Mouse (Mus musculus) left cerebral cortex, postnatal 10 days (tissue): Measurements from ENCODE around the gene March8. TPM values are rescaled to one million over a fixed set of nuclear protein-coding genes. Genes with fewer than 3 reads are reported as not detected.

ENCODE experiments used
- DNase-seq, 2 experiments: peaks; one replicate each; pipeline ENCODE4 v3.0.0; 2021 to 2022; ENCODE audit warnings: low spot score in 2 of 2, mixed read lengths in 1 of 2; ENCODE audit errors: extremely low spot score in 1 of 2
- intact Hi-C: fragments of 180-260 bp; cut with DNase I; formaldehyde crosslinking; loops from one replicate; pipeline ENCODE4 v1.15.1; 2025
- total RNA-seq, 2 experiments: library from RNA; stranded (reverse); gene quantifications; 2 replicates each; pipeline ENCODE4 v1.2.3; 2021

March8 gene
- total RNA-seq, 2 experiments from 2014 or later, result 60.2 to 62.8 TPM

DNA sequence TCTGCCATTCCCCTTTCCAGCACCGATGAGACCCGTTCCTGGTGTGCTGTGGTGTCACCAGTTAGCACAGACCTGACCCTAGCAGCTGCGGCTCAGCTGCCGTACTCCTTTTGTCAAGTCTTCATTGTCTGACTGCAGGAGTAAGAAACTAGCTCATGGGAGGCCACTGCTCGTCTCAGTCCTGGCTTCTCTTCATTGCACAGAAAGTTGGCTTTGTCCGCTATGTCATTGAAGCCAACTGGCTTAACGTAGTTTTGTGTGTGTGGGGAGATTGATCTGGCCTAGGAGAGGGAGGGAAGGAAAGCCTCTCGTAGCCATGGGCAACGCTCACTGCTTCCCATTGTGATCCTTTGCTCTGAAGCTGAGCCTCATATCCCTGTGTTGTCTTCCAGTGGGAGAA, 67.4 kb downstream of the March8 start:
- intact Hi-C loops, result no loop called here
- DNase-seq, result no peak

DNA sequence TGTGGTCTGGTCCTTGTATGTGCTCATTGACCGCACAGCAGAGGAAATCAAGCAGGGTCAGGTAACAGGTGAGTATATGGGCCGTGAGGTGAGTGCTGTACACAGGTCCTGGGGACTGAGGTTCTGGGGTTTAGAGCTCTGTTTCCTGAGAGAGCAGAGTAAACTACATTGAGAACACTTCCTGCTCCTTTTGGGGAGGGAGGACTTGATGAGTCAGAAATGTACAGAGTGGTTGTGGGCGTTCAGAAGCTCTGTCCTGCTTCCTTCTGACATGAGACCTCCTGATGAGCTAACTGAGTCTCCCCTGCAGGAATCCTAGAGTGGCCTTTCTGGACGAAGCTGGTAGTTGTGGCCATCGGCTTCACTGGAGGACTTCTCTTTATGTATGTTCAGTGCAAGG, 67.9 kb downstream of the March8 start:
- intact Hi-C loops, result no loop called here
- no peak for DNase-seq

DNA sequence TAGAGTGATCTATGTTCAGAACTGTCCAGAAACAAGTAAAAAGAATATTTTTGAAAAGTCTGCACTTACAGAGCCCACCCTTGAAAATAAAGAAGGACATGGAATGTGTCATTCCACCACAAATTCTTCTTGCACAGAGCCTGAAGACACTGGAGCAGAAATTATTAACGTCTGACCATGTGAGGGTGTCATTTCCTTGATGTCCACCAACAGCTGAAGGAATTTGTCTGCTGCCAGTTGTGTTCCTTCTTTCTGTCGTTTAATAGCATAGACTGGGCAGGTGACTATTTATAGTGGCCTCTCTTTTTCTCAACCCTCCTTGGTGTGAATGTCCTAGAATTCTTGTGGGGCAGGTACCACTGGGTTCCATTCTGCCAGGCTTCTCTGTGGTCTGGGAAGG, 68.3 kb downstream of the March8 start:
- intact Hi-C loops, result no loop called here

DNA sequence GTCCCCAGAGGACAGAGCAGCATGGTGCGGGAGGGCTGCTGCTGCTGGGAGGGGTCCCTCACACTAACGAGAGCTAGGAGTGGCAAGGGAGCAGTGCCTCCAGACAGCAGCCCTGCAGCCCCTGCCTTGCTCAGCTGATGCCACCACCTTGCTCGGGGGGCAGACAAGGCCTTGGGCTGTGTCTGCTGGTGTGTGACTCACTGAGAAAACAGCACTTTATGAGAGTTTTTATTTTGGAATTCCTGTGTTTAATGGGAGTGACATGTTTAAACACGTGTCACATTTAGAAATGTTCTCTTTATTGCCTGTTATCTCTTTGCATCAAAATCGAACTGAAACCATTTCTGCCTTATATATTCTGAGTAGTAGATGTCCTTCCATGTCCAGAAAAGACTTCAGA, 68.9 kb downstream of the March8 start:
- intact Hi-C loops, result no loop called here
- DNase-seq, result no peak

More for the DNA sequence above, 68.3 kb downstream of the March8 start:
- DNase-seq, result no peak

DNA sequence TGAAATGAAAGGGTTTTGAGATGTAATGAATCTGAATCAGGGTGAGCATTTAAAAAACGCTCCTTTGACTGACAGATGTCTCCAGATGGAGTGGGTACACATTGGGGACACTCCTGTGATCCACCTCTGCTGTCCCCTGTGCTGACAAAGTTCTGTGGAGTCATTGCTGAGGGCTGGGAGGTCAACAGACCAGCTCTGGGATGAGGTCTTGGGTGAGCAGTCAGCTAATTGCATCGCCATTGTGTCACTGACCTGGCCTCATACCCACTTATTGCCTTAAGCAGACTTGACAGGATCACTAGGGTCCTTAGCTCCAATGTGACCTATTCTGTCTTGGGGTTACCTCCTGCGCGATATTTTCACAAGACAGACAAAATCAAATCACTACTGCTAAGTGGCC, 69.4 kb downstream of the March8 start:
- intact Hi-C loops, result no loop called here
- no peak for DNase-seq

DNA sequence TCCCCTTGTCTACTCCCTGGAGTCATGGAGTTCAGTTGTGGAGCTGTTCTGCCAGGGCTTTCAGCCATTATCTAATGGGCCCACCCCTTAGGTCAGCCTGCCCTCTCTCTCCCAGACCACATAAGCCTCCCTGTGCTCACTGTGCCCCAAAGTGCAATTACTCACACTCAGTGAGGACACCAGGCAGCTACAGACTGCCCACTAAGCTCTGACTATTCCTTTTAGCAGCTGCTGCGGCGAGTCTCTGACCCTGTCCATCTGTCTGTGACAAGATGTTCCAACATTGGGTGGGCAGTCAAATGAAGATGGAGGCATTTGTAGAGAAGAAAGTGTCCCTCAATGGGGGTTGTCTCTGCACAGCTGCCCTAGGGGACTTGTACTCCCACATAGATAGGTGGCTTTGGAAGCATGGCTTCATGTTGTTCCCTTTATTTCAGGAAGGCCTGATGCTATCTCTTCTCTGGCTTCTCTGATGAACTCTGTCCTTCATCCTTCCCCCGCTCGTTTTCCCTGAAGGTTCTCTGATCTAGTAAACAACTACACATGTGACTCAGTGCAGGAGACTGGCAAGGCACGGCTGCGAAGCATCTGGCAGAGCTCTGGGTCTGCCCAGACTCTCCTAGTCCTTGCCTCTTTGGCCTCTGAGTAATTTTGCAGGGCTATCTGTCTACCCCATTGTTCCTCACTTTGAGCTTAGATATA, 70.3 kb downstream of the March8 start:
- no peak for DNase-seq
- intact Hi-C loops, result no loop called here

DNA sequence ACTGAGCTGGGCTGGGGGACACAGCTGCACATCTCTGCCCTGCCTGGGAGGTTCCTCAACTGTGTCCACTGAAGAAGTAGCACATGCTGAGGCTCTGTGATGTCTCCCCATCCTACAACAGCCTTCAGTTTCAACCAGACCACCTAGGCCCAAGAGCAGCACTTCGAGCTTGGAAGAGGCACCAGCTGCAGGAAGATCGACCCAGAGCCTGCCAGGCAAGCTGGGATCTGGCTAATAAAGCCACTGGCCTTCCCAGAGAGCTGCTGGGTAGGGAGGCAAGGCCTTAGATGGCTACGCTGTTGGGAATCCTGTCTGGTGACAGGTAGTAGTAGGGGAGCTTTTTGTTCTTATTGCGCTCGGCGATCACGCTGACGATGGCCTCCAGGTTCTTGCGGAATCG, 72.6 kb downstream of the March8 start:
- no peak for DNase-seq
- intact Hi-C loops, result no loop called here

DNA sequence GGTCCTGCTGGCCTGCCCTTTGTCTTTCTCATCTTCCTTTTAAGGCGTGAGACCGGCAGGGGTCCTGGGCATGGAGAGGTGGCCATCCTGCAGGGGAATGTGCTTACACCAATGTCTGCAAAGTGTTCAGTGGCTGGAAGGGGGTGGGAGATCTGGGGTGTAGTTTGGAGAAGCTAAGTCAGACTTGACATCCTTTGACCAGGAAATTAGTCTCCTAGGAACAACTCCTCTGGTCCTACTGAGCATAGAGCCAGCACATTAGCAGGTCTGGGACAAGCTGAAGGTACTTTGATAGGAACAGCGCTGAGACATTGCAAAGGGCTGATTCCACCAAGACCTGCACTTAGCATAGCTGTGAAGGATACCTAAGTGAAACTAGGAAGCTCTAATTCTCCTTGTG, 73.9 kb downstream of the March8 start:
- intact Hi-C loops, result no loop called here
- DNase-seq, result no peak

DNA sequence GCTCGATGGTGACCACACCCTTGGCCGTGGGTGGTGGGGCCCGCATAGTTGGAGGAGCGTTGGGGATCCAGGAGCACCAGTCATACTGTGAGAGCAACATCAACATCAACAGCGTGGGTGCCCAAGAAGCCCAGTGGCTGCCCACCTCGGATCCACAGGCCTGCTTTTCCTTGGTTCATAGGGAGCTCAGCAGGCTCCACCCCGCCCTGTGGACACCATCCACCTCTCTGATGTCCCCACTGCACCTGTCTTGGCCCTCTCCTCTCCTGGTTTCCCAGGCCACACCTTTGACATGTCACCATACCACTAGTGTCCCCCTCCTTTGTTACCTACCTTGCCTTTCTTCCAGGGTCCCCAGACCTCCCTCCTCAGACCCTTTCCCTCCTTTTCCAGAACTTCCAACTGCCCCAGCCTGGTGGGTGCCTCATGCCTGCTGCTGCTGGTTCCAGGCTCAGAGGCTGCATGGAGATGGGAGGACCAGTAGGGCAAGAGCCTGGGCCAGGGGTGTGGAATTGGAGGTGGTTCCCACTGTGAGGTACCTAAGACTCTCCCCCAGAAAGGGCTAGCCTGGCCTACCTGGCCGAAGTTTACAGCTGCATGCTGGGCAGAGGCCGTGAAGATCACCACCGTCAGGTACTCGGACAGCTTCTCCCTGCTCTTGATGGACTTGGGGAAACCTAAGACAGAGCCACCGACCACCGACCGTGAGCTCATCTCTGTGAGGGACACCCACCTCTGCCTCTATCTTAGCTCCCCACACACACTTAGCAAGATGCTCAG, 74.9 kb downstream of the March8 start:
- intact Hi-C loops, result no loop called here

DNA sequence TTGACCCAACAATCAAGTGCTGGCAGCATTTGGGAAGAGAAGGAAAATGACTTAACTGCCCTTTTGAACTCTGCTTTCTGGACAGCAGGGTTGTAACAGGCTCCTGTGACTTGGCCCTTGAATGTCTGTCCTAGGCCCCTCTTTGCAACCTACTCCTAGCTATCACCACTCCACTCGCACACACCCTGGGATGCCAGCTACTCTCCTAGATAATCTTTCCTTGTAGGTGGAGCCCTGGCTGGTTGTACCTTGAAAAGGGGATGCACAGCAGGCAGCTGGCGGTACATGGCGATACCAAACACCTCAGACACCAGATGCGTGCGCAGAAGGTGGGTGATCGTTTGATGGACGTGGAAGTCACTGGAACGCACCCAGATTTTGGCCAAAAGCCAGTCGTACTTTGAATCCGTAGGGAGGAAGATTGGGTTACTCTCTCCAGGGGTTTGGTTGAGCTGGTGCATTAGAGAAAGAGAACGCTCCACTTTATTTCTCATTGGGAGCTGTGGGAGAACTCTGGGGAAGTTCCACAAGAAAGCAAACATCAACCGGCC, 77.4 kb downstream of the March8 start:
- DNase-seq, result no peak
- intact Hi-C loops, result no loop called here

More for the DNA sequence above, 74.9 kb downstream of the March8 start:
- no peak for DNase-seq

DNA sequence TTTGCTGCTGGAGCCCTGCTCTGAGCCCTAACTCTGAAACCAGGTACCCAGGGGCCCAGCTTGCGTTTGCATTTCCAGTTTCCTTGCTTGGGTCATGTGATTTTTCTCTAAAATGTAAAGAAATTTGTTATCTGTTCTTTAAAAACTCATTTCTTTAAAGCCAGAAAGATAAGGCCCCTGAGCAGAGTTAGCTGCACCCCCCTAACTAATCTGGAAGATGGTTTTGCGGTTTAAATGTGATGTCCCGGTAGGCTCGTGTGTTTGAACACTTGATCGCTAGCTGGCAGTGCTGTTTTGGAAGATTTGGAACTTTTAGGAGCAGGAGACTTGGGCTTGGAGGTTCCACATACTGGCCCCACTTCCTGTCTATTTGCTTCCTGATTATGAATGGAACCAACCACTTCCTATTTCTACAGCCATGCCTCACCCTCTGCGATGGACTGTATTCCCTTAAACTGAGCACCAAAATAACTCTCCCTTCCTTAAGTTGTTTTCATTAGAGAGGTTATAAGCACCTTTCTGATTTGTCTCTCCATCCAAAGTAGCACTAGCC, 78.3 kb downstream of the March8 start:
- no peak for DNase-seq
- intact Hi-C loops, result no loop called here

DNA sequence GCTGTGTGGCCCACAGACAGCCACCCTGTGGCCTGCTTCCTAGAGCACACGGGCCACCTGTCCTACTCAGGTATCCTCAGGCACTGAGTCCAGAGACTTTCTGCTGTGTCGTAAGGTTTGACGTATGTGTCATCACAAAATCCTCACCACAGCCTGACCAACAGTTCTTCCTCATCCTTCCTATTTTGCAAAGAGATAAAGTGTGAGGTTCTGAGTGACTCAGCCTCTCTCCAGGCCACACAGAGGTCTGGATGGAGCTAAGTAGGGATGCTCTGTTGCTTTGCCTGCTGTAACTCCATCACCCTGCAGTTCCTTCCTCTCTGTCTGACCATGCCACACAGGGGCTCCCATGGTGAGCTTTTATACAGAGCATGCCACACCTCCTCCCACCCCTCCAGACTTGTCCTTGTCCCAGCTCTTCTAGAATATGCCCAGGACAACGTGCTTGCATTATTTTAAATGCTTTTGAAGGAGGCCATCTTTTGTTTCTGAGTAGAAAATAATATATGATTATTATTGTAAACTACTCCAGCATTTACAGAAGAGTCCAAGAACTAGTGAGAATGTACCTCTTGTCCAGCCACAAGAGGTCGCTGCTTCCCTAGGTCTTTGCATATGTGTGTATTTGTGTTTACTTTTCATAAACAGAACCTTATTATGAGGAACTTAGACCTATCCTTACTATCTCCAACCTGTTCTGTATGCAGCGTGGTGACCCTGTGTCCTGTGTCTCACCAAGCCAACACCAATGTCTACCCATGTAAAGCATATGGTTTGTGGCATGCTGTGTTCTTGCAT, 79.9 kb downstream of the March8 start:
- DNase-seq, result no peak
- intact Hi-C loops, result no loop called here

DNA sequence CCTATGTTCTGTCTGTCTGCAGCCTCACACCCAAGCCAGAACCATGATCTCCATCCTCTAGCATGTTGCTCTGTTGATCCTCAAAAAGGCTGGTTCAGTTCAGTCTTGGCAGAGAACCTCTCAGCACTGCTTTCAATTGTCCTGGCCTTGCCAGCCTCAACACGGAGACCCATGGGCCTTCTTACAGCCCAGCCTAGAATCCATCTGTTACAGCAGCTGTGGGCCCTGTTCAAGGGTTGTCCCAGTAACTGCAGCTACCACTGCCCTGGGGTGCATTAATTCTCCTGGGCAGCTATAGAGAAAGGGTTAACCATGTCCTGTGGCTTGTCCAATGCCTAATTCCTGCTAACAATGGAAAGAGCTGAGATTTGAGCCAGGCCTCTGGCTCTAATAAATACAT, 80.7 kb downstream of the March8 start:
- no peak for DNase-seq
- intact Hi-C loops, result no loop called here

DNA sequence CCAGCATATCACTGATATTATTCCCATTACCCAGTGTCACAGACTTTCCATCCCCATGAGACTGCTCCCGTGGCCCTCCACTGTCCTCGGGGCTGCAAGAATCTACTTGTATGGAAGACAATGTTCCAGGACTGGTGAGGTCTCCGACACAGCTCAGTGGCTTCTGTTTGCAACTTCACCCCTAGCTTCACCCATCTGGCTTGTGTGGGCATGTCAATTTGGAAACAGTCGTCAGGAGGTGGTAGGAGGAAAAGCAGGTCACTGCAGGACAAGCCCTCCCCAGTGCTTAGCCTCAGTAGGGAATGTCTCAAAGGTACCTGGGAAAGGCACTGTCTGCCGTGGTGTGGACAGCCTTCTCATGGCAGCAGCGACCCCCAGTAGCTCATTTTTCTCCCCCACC, 81.9 kb downstream of the March8 start:
- DNase-seq, result no peak
- intact Hi-C loops, result loop anchor here (5.0 kb wide), 2 partner anchors 82 to 152 kb away; partner anchors contain the start of gene March8

DNA sequence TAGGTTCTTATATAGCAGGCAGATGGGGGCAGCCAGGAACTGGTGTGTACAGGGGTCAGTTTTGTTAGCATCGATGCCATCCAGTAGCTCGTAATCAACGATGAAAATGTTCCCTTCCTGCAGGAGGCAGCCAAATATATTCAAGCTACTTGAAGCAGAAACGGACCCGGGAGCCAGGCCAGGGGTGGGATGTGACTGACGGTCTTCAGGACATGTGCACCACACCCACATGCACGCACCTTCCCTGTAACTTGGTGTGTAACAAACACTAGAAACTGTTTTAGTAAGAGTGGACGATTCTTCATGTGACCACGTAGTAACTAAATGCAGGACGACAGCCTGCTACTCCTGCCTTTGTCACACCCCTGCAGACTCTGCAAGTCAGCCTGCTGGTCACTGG, 82.4 kb downstream of the March8 start:
- intact Hi-C loops, result loop anchor here (5.0 kb wide), 2 partner anchors 83 to 153 kb away; partner anchors contain the start of gene March8
- no peak for DNase-seq

DNA sequence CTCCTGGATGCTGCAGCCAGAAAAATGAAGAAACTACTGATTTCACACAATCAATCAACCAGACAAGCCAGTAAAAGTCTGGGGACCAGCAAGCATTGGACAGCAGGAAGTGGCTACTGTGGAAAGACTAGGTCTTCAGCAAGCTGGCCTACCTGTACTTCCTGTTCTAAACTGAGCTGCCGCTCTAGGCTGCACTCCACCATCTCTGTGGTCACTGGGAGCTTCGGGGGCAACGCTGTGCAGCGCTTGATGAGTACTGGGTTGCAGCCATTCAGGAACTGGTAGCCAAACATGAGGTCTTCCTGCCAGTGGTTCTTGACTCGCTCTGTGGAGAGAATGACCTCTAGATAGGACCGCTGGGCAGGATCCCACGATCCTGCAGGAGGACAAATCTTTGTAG, 85.2 kb downstream of the March8 start:
- intact Hi-C loops, result loop anchor here (5.0 kb wide), 2 partner anchors 86 to 156 kb away; partner anchors contain the start of gene March8
- no peak for DNase-seq

DNA sequence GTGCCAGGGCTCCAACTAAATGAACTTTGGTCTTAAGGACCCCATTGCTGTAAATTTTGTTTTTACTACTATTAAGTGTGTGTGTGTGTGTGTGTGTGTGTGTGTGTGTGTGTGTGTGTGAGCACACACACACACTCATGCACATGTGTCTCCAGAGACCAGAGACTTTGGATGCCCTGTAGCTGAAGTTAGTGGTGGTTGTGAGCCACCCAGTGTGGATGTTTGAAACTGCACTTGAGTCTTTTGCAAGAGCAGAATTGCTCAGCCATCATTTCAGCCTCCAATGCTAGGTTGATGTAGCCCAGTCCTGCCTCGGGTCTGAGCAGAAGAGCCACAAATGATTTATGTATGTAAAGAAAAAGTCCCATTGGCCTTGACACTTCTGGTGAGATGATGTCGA, 85.8 kb downstream of the March8 start:
- intact Hi-C loops, result loop anchor here (5.0 kb wide), 2 partner anchors 86 to 156 kb away; partner anchors contain the start of gene March8

DNA sequence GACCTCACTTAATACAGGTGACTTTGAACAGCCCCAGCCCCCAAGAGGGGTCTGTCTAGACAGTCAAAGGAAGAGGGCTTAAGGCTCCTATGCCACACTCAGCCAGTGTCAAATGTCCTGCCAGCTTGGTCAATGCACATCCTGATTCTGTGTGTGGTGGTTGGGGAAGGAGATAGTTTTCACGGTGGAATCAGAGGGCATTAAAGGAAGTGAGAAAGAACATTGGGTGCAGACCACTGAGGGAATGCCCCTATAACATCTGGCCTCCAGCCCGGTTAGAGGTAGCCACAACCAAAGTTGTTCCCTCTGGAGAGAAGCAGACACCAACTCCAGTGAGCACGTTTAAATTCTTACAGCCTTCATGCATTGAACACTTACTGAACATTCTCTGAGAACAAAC, 89.7 kb downstream of the March8 start:
- DNase-seq, result no peak
- intact Hi-C loops, result no loop called here

More for the DNA sequence above, 85.8 kb downstream of the March8 start:
- peak in 1 of 2 experiments; percentile 26 for DNase-seq

DNA sequence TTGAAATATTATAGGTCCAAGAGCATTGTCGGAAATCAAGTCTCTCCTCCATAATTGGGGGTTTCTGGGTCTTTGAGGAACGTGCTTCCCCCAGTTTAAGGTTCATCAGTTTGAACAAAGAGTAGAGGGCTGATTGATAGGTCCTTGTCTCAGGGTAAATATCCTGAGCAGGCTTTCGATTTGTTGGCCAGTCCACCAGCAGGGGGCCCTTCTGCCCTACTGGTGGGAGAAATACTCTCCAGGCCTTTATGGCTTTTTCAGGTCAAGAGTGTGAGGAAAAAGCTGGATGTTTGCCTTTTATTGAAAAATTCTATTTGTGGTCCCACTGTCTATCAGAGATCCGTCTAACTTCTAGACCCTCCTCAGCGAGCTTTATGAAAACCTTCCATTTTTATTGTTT, 90.5 kb downstream of the March8 start:
- intact Hi-C loops, result no loop called here
- no peak for DNase-seq
